Mouse (Mus musculus): ENCODE data around the gene Dnmt3l. TPM values are rescaled to one million over a fixed set of nuclear protein-coding genes. Genes with fewer than 3 reads are reported as not detected.
A peak's percentile ranks its signal among the peaks of the same experiment; 100 is the strongest.

The Dnmt3l gene
- polyA plus RNA-seq, 1 experiment from 2014 or later = 0.14 TPM

- Histone ChIP-seq H3K9me3 (replicated peaks) (no peaks in the 10 kb centered on the region), H3K4me3 (peak overlapping the region; percentile 47), H3K27me3 (ENCODE audit: low read depth, poor library complexity, severe bottlenecking) (peaks cover 18% of the 10 kb centered on the region), H3K4me1 (peaks cover 10% of the 10 kb centered on the region), H3K27ac (replicated peaks) (peak overlapping the region; percentile 74), H3K36me3 (no peaks in the 10 kb centered on the region)
- DNase-seq (ENCODE audit: low spot score) = no peak
- 64% methylated on average over 14 of the region's 14 CpGs for WGBS
Measured at GRCm38 (mm10) chr10:78042697-78043405, 1.1 kb downstream of the Dnmt3l start.

GRCm38 (mm10) chr10:78043406-78043836, 1.7 kb downstream of the Dnmt3l start, which contains the start of gene Aire:
Gene Aire, minus strand, starts transcription at chr10:78043610.
- Histone ChIP-seq H3K4me3 (peak within 1 kb of the TSS; percentile 47), H3K4me1 (peaks cover 10% of the 10 kb centered on the region), H3K27ac (replicated peaks) (peak within 1 kb of the TSS; percentile 74), H3K36me3 (no peaks in the 10 kb centered on the region), H3K27me3 (ENCODE audit: low read depth, poor library complexity, severe bottlenecking) (peaks cover 18% of the 10 kb centered on the region), H3K9me3 (replicated peaks) (no peaks in the 10 kb centered on the region)
- WGBS = 1% methylated on average over 27 of the region's 27 CpGs
- peak; percentile 73 for DNase-seq (ENCODE audit: low spot score)

- no peak for DNase-seq (ENCODE audit: low spot score)
- Histone ChIP-seq H3K9me3 (replicated peaks) (no peaks in the 10 kb centered on the region), H3K4me1 (peaks cover 12% of the 10 kb centered on the region), H3K27me3 (ENCODE audit: low read depth, poor library complexity, severe bottlenecking) (peaks cover 18% of the 10 kb centered on the region), H3K27ac (replicated peaks) (no peak overlapping the region), H3K4me3 (no peak overlapping the region), H3K36me3 (no peaks in the 10 kb centered on the region)
- WGBS = 62% methylated on average over 1 of the region's 1 CpGs
Measured at GRCm38 (mm10) chr10:78044531-78044930, 2.8 kb downstream of the Dnmt3l start.

GRCm38 (mm10) chr10:78046388-78046787, 4.6 kb downstream of the Dnmt3l start:
- peaks cover 13% of the 10 kb centered on the region for H3K4me1 ChIP-seq
- no peak overlapping the region for H3K4me3 ChIP-seq
- DNase-seq (ENCODE audit: low spot score) = no peak
- no peaks in the 10 kb centered on the region for H3K36me3 ChIP-seq
- H3K9me3 ChIP-seq (replicated peaks) = no peaks in the 10 kb centered on the region
- no peak overlapping the region for H3K27ac ChIP-seq (replicated peaks)
- H3K27me3 ChIP-seq (ENCODE audit: low read depth, poor library complexity, severe bottlenecking) = peaks cover 18% of the 10 kb centered on the region
- 81% methylated on average over 4 of the region's 4 CpGs for WGBS

GRCm38 (mm10) chr10:78048061-78048730, 6.4 kb downstream of the Dnmt3l start:
- H3K4me3 ChIP-seq = no peak overlapping the region
- no peak for DNase-seq (ENCODE audit: low spot score)
- peaks cover 7% of the 10 kb centered on the region for H3K27me3 ChIP-seq (ENCODE audit: low read depth, poor library complexity, severe bottlenecking)
- WGBS = 91% methylated on average over 9 of the region's 10 CpGs
- no peaks in the 10 kb centered on the region for H3K9me3 ChIP-seq (replicated peaks)
- no peak overlapping the region for H3K27ac ChIP-seq (replicated peaks)
- H3K36me3 ChIP-seq = no peaks in the 10 kb centered on the region
- H3K4me1 ChIP-seq = peaks cover 10% of the 10 kb centered on the region

- 57% methylated on average over 11 of the region's 11 CpGs for WGBS
- no peak for DNase-seq (ENCODE audit: low spot score)
- Histone ChIP-seq H3K27me3 (ENCODE audit: low read depth, poor library complexity, severe bottlenecking) (peaks cover 2% of the 10 kb centered on the region; the same call in 1 of the 2 replicates), H3K36me3 (no peaks in the 10 kb centered on the region), H3K27ac (replicated peaks) (no peak overlapping the region), H3K9me3 (replicated peaks) (no peaks in the 10 kb centered on the region), H3K4me3 (no peak overlapping the region), H3K4me1 (0 out of 2 replicates have a peak, but pooled peaks cover 3% of the 10 kb centered on the region)
Measured at GRCm38 (mm10) chr10:78049519-78050035, 7.8 kb downstream of the Dnmt3l start.

GRCm38 (mm10) chr10:78054633-78055565, 13.2 kb downstream of the Dnmt3l start:
- Histone ChIP-seq H3K4me1 (no peaks in the 10 kb centered on the region), H3K36me3 (no peaks in the 10 kb centered on the region), H3K4me3 (no peak overlapping the region), H3K9me3 (replicated peaks) (no peaks in the 10 kb centered on the region), H3K27ac (replicated peaks) (no peak overlapping the region), H3K27me3 (ENCODE audit: low read depth, poor library complexity, severe bottlenecking) (no peaks in the 10 kb centered on the region)
- 68% methylated on average over 19 of the region's 19 CpGs for WGBS
- no peak for DNase-seq (ENCODE audit: low spot score)

GRCm38 (mm10) chr10:78057056-78057455, 15.3 kb downstream of the Dnmt3l start:
- no peak overlapping the region for H3K4me3 ChIP-seq
- H3K36me3 ChIP-seq = no peaks in the 10 kb centered on the region
- no peaks in the 10 kb centered on the region for H3K4me1 ChIP-seq
- H3K9me3 ChIP-seq (replicated peaks) = no peaks in the 10 kb centered on the region
- H3K27ac ChIP-seq (replicated peaks) = no peak overlapping the region
- WGBS = 92% methylated on average over 8 of the region's 8 CpGs
- H3K27me3 ChIP-seq (ENCODE audit: low read depth, poor library complexity, severe bottlenecking) = no peaks in the 10 kb centered on the region
- no peak for DNase-seq (ENCODE audit: low spot score)

GRCm38 (mm10) chr10:78063122-78063521, 21.4 kb downstream of the Dnmt3l start:
- Histone ChIP-seq H3K36me3 (no peaks in the 10 kb centered on the region), H3K27me3 (ENCODE audit: low read depth, poor library complexity, severe bottlenecking) (peaks cover 14% of the 10 kb centered on the region), H3K4me1 (peaks cover 10% of the 10 kb centered on the region), H3K9me3 (replicated peaks) (no peaks in the 10 kb centered on the region), H3K4me3 (no peak overlapping the region), H3K27ac (replicated peaks) (no peak overlapping the region)
- DNase-seq (ENCODE audit: low spot score) = no peak
- WGBS = 92% methylated on average over 9 of the region's 9 CpGs

GRCm38 (mm10) chr10:78067226-78067625, 25.5 kb downstream of the Dnmt3l start:
- Histone ChIP-seq H3K4me3 (no peak overlapping the region), H3K36me3 (no peaks in the 10 kb centered on the region), H3K27ac (replicated peaks) (no peak overlapping the region), H3K9me3 (replicated peaks) (no peaks in the 10 kb centered on the region), H3K4me1 (peaks cover 29% of the 10 kb centered on the region), H3K27me3 (ENCODE audit: low read depth, poor library complexity, severe bottlenecking) (peaks cover 45% of the 10 kb centered on the region)
- DNase-seq (ENCODE audit: low spot score) = no peak
- WGBS = 47% methylated on average over 4 of the region's 4 CpGs

- Histone ChIP-seq H3K4me1 (peaks cover 29% of the 10 kb centered on the region), H3K4me3 (peak overlapping the region; percentile 75), H3K27ac (replicated peaks) (peak overlapping the region; percentile 74; the same call in 1 of the 2 replicates), H3K9me3 (replicated peaks) (no peaks in the 10 kb centered on the region), H3K36me3 (no peaks in the 10 kb centered on the region), H3K27me3 (ENCODE audit: low read depth, poor library complexity, severe bottlenecking) (peaks cover 45% of the 10 kb centered on the region)
- no peak for DNase-seq (ENCODE audit: low spot score)
- 33% methylated on average over 11 of the region's 11 CpGs for WGBS
Measured at GRCm38 (mm10) chr10:78068541-78068940, 26.8 kb downstream of the Dnmt3l start.
